Mouse (Mus musculus) brain, embryonic 14.5 days (tissue): ENCODE data around the gene Gmnn.

Experiments
- CTCF ChIP-seq: fragments of 200-500 bp; IDR thresholded peaks from 2 replicates; pipeline ENCODE4 v1.5.1; 2012; ENCODE audit warnings: inconsistent platforms, mild to moderate bottlenecking, moderate library complexity, borderline replicate concordance; ENCODE audit not compliant: insufficient read depth, insufficient read length; ENCODE audit errors: extremely low read depth
- POLR2A ChIP-seq: fragments of 200-500 bp; IDR thresholded peaks from 2 replicates; pipeline ENCODE4 v1.6.1; 2012; ENCODE audit warnings: mild to moderate bottlenecking, inconsistent platforms, borderline replicate concordance; ENCODE audit not compliant: poor library complexity, insufficient read depth, insufficient read length, severe bottlenecking; ENCODE audit errors: extremely low read depth

GRCm38 (mm10) chr13:24800674-24801307 lies 39.1 kb upstream of the Gmnn start:
- TF ChIP-seq CTCF (no peak), POLR2A (peak; percentile 94)
